Mouse (Mus musculus) regulatory T cell (primary cell): ENCODE data around the gene Magi1.

ENCODE experiments used
- in situ Hi-C: fragments of 300-600 bp; cut with MboI, MseI; formaldehyde crosslinking; loops from one replicate; pipeline ENCODE4 v1.15.1; 2025; ENCODE audit warnings: high pct_unique_total_duplicates

Magi1 gene

GRCm38 (mm10) chr6:94201940-94202339, 81.8 kb downstream of the Magi1 start:
- in situ Hi-C loops, result no loop called here

GRCm38 (mm10) chr6:94200910-94201309, 82.8 kb downstream of the Magi1 start:
- in situ Hi-C loops, result no loop called here

- in situ Hi-C loops, result no loop called here
Measured at GRCm38 (mm10) chr6:94199696-94200095, 84.0 kb downstream of the Magi1 start.

DNA sequence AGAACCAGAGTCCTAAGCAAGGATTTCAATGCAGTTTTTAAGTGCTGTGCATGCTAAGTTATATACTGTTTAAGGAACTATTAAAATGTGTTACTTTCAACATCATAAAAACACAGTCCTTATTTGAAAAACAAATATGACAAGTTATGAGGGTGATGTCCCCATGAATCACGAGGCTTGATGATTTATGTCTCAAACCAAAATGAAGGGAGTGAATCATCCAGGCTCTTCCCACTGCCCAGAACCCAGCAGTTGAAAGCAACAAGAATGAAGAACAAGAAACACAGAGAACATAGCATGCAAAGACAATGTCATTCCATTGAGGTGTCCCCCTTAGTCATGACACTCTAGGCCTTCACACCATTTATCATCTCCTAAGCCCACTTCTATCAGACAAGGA, 85.9 kb downstream of the Magi1 start:
- in situ Hi-C loops, result no loop called here

GRCm38 (mm10) chr6:94195303-94195911, 88.3 kb downstream of the Magi1 start:
- in situ Hi-C loops, result no loop called here

GRCm38 (mm10) chr6:94190830-94191229, 92.9 kb downstream of the Magi1 start:
- in situ Hi-C loops, result no loop called here

DNA sequence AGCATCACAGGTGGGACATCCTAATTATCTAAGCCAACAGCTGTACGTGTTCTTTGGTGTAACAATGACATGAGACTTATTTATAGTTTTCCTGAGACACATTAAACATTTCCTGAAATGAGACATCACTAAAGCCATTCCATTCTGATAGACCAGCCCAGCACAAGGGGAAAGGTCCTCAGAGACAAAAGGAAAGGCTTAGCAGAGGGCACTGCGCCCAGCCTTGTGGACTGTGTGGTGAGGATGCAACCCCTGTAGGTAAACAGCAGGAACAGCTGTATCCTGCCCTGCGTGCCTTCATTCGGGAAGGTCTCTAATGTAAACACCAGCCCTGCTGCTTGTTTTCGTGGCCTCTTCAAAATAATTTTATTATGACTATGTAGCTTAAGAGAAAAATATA, 94.3 kb downstream of the Magi1 start:
- in situ Hi-C loops, result no loop called here

DNA sequence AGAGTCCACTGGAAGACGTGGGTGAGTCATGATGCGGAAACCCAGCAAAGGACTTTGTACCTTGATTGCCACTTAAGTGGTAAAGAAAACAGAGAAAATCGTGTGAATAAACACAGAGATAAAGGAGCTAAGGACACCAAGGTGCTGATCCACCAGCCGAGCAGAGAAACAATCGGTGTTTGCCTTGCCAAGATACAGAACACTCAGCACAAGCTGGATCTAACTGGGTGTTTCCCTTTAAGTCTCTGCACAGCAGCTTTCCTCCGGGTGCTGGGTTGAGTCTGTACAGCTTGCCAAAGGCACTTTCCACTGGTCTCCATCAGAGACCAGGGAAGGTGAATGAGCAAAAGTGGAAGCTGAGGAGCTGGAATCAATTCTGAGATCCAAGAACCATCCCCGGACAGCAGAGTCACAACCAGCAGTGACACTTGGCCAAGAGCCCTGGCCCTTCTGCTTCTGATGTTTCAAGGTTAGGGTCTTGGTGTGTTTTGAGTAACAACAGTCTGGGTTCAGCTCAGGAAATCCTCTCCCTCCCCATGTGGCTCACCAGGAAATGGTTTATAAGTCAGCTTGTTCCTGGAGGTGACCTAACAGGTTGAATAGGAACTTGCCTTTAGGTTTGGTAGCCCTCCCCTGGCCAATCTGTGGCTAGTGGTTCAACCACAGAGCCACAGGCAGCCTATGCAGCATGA, 96.9 kb downstream of the Magi1 start:
- in situ Hi-C loops, result no loop called here

DNA sequence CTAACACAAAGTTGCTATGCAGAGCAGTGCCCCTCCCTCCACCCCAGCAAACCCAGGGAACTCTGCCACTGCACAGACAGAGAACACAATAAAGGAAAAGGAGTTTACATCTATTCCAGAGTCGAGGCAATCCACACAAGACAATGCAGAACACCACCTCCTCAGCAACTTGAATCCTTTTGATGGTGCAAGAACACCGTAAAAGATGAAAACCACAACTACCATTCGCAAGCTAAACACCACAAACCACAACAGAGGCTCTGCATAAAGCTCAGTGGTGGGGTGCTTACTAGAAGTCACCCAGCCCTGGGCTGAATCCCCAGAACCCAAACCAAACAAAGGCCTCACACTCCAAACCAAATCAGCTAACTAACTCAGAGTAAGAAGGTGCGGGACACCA, 99.4 kb downstream of the Magi1 start:
- in situ Hi-C loops, result no loop called here

DNA sequence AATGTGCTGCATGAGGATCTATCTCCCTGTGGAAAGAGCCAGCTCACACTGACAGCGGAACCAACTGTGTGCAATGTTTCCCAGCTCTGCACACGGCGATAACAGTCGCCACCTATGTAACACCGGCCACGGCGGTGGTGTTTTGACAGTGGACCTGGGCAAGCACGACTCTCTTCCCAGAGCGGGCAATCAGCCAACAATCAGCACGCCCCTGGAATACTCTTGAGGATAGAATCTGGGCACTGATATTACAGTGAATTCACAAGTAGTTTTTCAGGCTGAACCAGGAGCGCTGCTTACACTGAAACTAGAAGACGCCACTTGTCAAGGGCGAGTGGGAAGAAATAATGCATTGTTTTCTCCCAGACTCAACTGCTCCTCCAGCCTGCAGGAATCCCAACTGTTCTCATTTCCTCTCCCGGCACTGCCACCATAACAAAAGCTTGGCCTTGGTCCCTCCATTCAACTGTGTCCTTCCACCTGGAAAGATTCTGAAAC, 100.3 kb downstream of the Magi1 start:
- in situ Hi-C loops, result no loop called here

- in situ Hi-C loops, result no loop called here
Measured at GRCm38 (mm10) chr6:94181673-94182255, 102.0 kb downstream of the Magi1 start.

GRCm38 (mm10) chr6:94180331-94181150, 103.2 kb downstream of the Magi1 start:
- in situ Hi-C loops, result no loop called here

GRCm38 (mm10) chr6:94177559-94177958, 106.2 kb downstream of the Magi1 start:
- in situ Hi-C loops, result no loop called here

DNA sequence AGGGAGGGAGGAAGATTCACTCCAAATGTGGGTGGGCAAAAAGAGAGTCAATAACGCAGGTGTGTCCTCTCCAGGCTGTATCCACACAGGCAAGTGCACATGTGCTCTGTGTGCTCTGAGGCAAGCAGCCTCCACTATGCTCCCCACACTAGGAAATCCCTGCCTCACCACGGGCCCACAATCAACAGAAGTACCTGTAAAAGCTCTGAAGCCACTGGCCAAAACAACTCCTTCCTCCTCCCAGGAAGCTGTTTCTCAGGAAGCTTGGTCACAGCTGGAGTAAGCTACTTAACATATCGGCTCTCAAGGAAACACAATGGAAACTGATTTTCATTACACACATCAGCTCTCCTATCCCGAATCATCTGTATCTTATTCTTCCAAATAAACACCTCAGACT, 107.0 kb downstream of the Magi1 start:
- in situ Hi-C loops, result no loop called here

DNA sequence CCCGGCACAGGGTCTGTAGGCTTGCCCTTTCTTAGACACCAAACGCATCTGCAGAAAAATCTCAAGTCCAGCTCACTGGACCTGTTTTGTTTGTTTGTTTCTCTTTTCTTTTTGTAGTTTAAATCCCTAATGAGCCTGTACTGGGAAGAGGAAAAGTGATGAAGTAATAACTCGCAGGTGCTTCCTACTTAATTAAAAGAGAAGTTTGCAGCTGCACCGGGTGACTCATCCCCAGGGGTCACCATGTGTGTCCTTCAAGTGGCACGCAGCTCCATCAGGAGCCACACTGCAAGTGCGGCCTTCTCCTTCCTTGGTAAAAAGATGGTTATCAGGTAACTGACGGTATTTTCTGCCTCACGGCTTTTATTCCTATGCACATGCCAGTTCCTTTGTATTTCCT, 112.5 kb downstream of the Magi1 start:
- in situ Hi-C loops, result no loop called here

DNA sequence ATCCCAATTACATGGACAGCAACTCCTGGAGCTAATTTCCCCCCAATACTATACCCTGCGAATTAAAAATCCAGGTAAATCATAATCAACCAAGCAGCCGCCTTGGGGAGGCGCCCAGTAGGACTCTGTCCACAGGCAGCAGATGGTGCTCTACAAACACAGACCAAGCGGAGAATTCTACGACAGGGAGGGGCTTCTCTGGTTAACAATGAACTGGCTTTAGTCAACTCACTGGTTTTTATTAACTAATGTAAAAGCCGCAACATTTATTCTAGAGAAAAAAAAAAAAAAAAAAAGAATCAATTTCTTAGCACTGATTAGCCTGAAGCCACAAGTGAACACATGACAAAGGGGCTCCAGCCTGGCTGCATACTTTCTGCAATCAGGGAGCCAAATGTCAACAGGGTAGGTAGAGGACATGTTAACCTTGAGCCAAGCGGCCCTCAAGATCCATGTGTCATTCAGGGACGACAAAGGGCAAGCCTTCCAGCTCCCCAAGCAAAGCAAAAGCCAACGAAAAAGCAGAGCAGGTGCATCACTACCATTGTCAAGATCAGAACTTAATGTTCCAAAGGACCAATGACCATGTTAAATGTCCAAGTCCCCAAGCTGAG, 114.0 kb downstream of the Magi1 start:
- in situ Hi-C loops, result no loop called here

- in situ Hi-C loops, result no loop called here
Measured at GRCm38 (mm10) chr6:94165951-94166350, 117.8 kb downstream of the Magi1 start.

GRCm38 (mm10) chr6:94164753-94165536, 118.8 kb downstream of the Magi1 start:
- in situ Hi-C loops, result no loop called here

GRCm38 (mm10) chr6:94163325-94163995, 120.3 kb downstream of the Magi1 start:
- in situ Hi-C loops, result no loop called here

DNA sequence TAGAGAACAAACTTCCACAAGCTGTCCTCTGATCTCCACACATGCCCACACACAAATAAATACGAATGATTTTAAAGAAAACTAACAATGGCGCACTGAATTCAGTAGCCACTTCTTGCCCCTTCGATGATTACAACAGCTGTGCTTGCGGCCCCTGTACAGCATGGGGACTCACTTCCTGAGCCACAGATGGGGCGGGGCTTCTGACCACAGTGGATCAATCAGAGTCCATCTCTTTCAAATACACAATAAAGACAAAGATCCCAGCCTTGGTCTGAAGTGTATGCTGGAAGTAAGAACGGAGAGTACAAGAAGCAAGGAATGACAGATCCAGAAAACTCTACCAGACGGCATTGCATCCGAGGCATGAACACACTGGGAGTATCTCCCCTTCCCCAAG, 120.8 kb downstream of the Magi1 start:
- in situ Hi-C loops, result no loop called here
